Mouse (Mus musculus) liver, embryonic 12.5 days (tissue): Measurements from ENCODE around the gene Nlgn1. TPM values are rescaled to one million over a fixed set of nuclear protein-coding genes. Genes with fewer than 3 reads are reported as not detected.

ENCODE experiments used
- ATAC-seq: fragments of 200-750 bp; cut with Nextera tagmentation; 2 replicates; pipeline ENCODE4 v1.8.0; 2017; ENCODE audit warnings: moderate number of reproducible peaks, mild to moderate bottlenecking, moderate library complexity
- H3K27ac ChIP-seq: fragments of 300-500 bp; sonication (generic); 2 replicates; pipeline ENCODE4 v1.5.1; 2016; ENCODE audit warnings: mild to moderate bottlenecking
- H3K27me3 ChIP-seq: fragments of 300-500 bp; sonication (generic); replicated peaks from 2 replicates; pipeline ENCODE4 v1.6.1; 2016; ENCODE audit warnings: mild to moderate bottlenecking, moderate library complexity
- H3K36me3 ChIP-seq: fragments of 300-500 bp; sonication (generic); 2 replicates; pipeline ENCODE4 v1.6.1; 2016; ENCODE audit warnings: mild to moderate bottlenecking, moderate library complexity
- H3K4me1 ChIP-seq: fragments of 300-500 bp; sonication (generic); 2 replicates; pipeline ENCODE4 v1.6.1; 2016
- H3K4me2 ChIP-seq: fragments of 300-500 bp; sonication (generic); 2 replicates; pipeline ENCODE4 v1.6.1; 2016; ENCODE audit warnings: mild to moderate bottlenecking, moderate library complexity
- H3K4me3 ChIP-seq: fragments of 300-500 bp; sonication (generic); 2 replicates; pipeline ENCODE4 v1.5.1; 2016; ENCODE audit warnings: mild to moderate bottlenecking, moderate library complexity
- H3K9ac ChIP-seq: fragments of 300-500 bp; sonication (generic); 2 replicates; pipeline ENCODE4 v1.6.1; 2016; ENCODE audit warnings: mild to moderate bottlenecking, moderate library complexity
- H3K9me3 ChIP-seq: fragments of 300-500 bp; sonication (generic); replicated peaks from 2 replicates; pipeline ENCODE4 v1.6.1; 2016; ENCODE audit warnings: mild to moderate bottlenecking, moderate library complexity
- WGBS: fragments of 180-500 bp; shearing (Covaris S2); methylation state at CpG from one replicate; pipeline ENCODE4 v1.1.7; 2016; ENCODE audit not compliant: insufficient replicate concordance; 5-methylcytosine and 5-hydroxymethylcytosine counted together
- polyA plus RNA-seq: library from polyadenylated mRNA; unstranded; fragments of >200 nt; fragmentation: Nextera tagmentation; extraction: Ambion mirVana; gene quantifications from 2 replicates; pipeline ENCODE4 v1.2.1, GENCODE M21; 2016

Gene Nlgn1
- polyA plus RNA-seq, 1 experiment from 2014 or later: not detected

- H3K27ac ChIP-seq: no peak overlapping the region
- no peaks in the 10 kb centered on the region for H3K9me3 ChIP-seq
- H3K9ac ChIP-seq: no peak overlapping the region
- H3K27me3 ChIP-seq: no peaks in the 10 kb centered on the region
- WGBS: 54% methylated on average over 5 of the region's 5 CpGs
- no peak overlapping the region for H3K4me3 ChIP-seq
- no peak for ATAC-seq
- H3K36me3 ChIP-seq: no peaks in the 10 kb centered on the region
- no peak overlapping the region for H3K4me2 ChIP-seq
- H3K4me1 ChIP-seq: no peaks in the 10 kb centered on the region
Measured at GRCm38 (mm10) chr3:26297869-26298268, 34.4 kb downstream of the Nlgn1 start.

GRCm38 (mm10) chr3:26270894-26271795 lies 61.1 kb downstream of the Nlgn1 start:
- Histone ChIP-seq H3K9ac (no peak overlapping the region), H3K9me3 (no peaks in the 10 kb centered on the region), H3K4me2 (no peak overlapping the region), H3K36me3 (no peaks in the 10 kb centered on the region), H3K4me3 (no peak overlapping the region), H3K27ac (no peak overlapping the region), H3K27me3 (no peaks in the 10 kb centered on the region), H3K4me1 (no peaks in the 10 kb centered on the region)
- ATAC-seq: no peak
- WGBS: 61% methylated on average over 4 of the region's 4 CpGs

DNA sequence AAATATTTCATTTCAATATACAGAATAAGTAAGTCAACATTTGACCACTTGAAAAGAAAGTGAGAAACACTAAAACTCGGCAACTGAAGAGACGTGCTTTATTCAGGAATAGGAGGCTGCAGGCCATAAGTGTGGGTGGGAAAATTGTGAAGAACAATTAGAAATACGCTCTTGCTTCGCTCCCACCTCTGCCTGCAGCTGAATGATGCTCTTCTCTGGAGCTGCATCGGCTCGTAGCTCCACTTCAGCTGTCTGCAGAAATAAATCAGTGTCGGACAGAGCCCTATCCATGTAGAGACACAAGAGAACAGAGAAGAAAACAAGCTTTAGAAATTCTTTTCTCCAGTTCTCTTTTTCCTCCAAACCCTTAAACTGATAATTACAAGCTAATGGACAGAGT lies 85.7 kb downstream of the Nlgn1 start:
- no peak overlapping the region for H3K4me2 ChIP-seq
- H3K9me3 ChIP-seq: no peaks in the 10 kb centered on the region
- no peak overlapping the region for H3K4me3 ChIP-seq
- H3K27ac ChIP-seq: no peak overlapping the region
- 71% methylated on average over 7 of the region's 7 CpGs for WGBS
- H3K36me3 ChIP-seq: no peaks in the 10 kb centered on the region
- H3K4me1 ChIP-seq: no peaks in the 10 kb centered on the region
- no peaks in the 10 kb centered on the region for H3K27me3 ChIP-seq
- no peak overlapping the region for H3K9ac ChIP-seq
- ATAC-seq: no peak

DNA sequence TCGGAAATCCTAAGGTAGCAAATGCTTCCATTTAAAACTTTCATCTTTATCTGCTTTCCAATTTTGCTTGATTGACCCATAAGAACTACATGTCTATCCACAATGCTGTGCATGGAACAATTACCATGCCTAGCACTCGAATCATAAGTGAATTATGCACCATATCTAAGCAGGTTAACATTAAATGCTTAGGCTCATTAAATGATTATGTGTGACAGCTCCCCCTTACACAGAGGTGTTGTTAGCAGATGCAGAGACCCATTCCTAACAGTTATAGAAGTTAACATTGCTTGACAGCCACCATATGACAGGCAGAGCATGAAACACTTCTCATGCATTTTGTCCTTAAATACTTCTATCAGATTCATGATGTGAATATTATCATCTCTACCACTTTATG lies 89.0 kb downstream of the Nlgn1 start:
- no peak overlapping the region for H3K4me2 ChIP-seq
- no peaks in the 10 kb centered on the region for H3K36me3 ChIP-seq
- ATAC-seq: no peak
- H3K9ac ChIP-seq: no peak overlapping the region
- no peak overlapping the region for H3K4me3 ChIP-seq
- H3K4me1 ChIP-seq: no peaks in the 10 kb centered on the region
- 44% methylated on average over 2 of the region's 2 CpGs for WGBS
- no peaks in the 10 kb centered on the region for H3K9me3 ChIP-seq
- no peak overlapping the region for H3K27ac ChIP-seq
- H3K27me3 ChIP-seq: no peaks in the 10 kb centered on the region

DNA sequence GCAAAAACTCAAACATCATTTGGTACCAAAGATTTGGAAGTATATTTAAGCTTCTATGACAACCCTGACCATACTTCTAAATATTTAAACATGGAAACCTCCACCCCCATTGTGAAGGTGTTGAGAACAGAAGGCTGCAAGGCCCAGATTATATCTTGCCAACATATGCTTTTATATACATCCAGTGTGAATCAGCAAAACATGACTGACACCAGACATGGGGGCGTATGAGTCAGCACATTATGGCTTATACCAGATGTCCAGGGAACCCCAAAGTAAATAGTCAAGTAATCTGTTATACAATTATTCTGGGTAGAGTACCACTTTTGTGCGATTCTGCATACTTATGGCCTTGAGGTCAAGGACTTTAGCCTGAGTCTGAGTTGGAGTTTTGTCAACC lies 102.3 kb downstream of the Nlgn1 start:
- Histone ChIP-seq H3K4me3 (no peak overlapping the region), H3K9ac (no peak overlapping the region), H3K36me3 (no peaks in the 10 kb centered on the region), H3K27ac (no peak overlapping the region), H3K9me3 (no peaks in the 10 kb centered on the region), H3K4me1 (no peaks in the 10 kb centered on the region), H3K4me2 (no peak overlapping the region), H3K27me3 (no peaks in the 10 kb centered on the region)
- 60% methylated on average over 2 of the region's 2 CpGs for WGBS
- no peak for ATAC-seq

GRCm38 (mm10) chr3:26228827-26229226 lies 103.4 kb downstream of the Nlgn1 start:
- Histone ChIP-seq H3K4me2 (no peak overlapping the region), H3K4me1 (no peaks in the 10 kb centered on the region), H3K9ac (no peak overlapping the region), H3K36me3 (no peaks in the 10 kb centered on the region), H3K9me3 (no peaks in the 10 kb centered on the region), H3K4me3 (no peak overlapping the region), H3K27me3 (no peaks in the 10 kb centered on the region), H3K27ac (no peak overlapping the region)
- ATAC-seq: no peak
- WGBS: 55% methylated on average over 6 of the region's 6 CpGs

DNA sequence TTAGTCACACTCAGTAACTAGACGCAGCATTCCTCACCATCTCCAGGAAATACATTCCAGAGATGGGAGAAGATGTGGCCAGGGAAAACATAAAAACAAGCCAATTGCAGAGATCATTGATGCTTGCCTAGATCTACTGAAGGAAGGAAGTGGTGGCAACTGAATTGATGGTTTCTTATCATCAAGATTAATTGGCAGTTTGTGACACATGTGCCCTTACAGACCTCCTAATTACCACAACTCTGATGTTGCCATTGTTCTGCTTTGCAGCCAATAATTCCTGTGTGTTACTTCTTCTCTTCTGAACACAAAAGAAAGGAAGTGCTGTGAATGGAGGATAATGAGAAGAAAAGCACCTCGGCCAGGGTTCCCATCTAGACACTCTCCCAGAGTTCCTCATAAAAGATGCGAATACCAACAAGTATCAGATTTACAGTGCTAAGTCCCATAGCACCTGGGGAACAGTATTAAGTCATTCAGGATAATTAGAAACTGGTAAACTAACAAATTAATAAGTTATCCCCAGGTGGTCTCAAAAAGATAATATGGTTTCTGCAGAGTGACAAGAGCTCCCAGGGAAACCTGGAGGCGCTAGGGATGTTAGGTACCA lies 104.0 kb downstream of the Nlgn1 start:
- 32% methylated on average over 4 of the region's 4 CpGs for WGBS
- no peaks in the 10 kb centered on the region for H3K9me3 ChIP-seq
- H3K27ac ChIP-seq: no peak overlapping the region
- H3K4me3 ChIP-seq: no peak overlapping the region
- H3K27me3 ChIP-seq: no peaks in the 10 kb centered on the region
- no peaks in the 10 kb centered on the region for H3K4me1 ChIP-seq
- H3K4me2 ChIP-seq: no peak overlapping the region
- no peak overlapping the region for H3K9ac ChIP-seq
- H3K36me3 ChIP-seq: no peaks in the 10 kb centered on the region
- no peak for ATAC-seq

- H3K9me3 ChIP-seq: no peaks in the 10 kb centered on the region
Measured at GRCm38 (mm10) chr3:26223500-26223899, 108.8 kb downstream of the Nlgn1 start.

DNA sequence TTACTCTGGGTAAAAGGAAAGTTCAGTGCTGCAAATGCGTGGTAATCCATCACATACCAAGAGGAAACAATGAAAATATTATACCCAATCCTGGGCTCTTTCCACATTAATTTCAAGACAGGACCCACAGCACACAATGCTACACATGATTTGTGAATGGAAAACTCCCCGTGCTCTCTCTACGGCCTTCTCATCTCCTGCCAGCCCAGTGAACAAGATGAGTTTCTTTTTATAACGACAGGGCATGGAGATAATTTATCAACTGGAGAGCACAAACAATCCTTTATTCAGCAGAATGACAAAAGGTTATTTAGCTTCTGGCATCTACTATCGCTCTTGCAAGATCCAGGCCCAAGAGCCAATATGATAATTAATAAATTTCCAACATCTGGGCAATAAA lies 116.0 kb downstream of the Nlgn1 start:
- no peak overlapping the region for H3K4me3 ChIP-seq
- H3K9ac ChIP-seq: no peak overlapping the region
- H3K27ac ChIP-seq: no peak overlapping the region
- no peaks in the 10 kb centered on the region for H3K27me3 ChIP-seq
- no peaks in the 10 kb centered on the region for H3K36me3 ChIP-seq
- H3K9me3 ChIP-seq: no peaks in the 10 kb centered on the region
- no peak for ATAC-seq
- H3K4me2 ChIP-seq: no peak overlapping the region
- H3K4me1 ChIP-seq: no peaks in the 10 kb centered on the region
- WGBS: 64% methylated on average over 5 of the region's 5 CpGs

More at GRCm38 (mm10) chr3:26223500-26223899, 108.8 kb downstream of the Nlgn1 start:
- WGBS: 47% methylated on average over 3 of the region's 3 CpGs
- Histone ChIP-seq H3K4me1 (no peaks in the 10 kb centered on the region), H3K27me3 (no peaks in the 10 kb centered on the region), H3K36me3 (no peaks in the 10 kb centered on the region), H3K27ac (no peak overlapping the region), H3K4me3 (no peak overlapping the region), H3K4me2 (no peak overlapping the region), H3K9ac (no peak overlapping the region)
- no peak for ATAC-seq

- H3K4me3 ChIP-seq: no peak overlapping the region
- H3K36me3 ChIP-seq: no peaks in the 10 kb centered on the region
- no peaks in the 10 kb centered on the region for H3K27me3 ChIP-seq
- no peak for ATAC-seq
- H3K9ac ChIP-seq: no peak overlapping the region
- H3K27ac ChIP-seq: no peak overlapping the region
- H3K9me3 ChIP-seq: no peaks in the 10 kb centered on the region
- 62% methylated on average over 3 of the region's 3 CpGs for WGBS
- H3K4me1 ChIP-seq: no peaks in the 10 kb centered on the region
- H3K4me2 ChIP-seq: no peak overlapping the region
Measured at GRCm38 (mm10) chr3:26202702-26203101, 129.6 kb downstream of the Nlgn1 start.

GRCm38 (mm10) chr3:26201410-26201809 lies 130.8 kb downstream of the Nlgn1 start:
- Histone ChIP-seq H3K27me3 (no peaks in the 10 kb centered on the region), H3K9ac (no peak overlapping the region), H3K4me1 (no peaks in the 10 kb centered on the region), H3K9me3 (no peaks in the 10 kb centered on the region), H3K4me3 (no peak overlapping the region), H3K4me2 (no peak overlapping the region), H3K27ac (no peak overlapping the region), H3K36me3 (no peaks in the 10 kb centered on the region)
- WGBS: 5% methylated on average over 1 of the region's 1 CpGs
- ATAC-seq: no peak

DNA sequence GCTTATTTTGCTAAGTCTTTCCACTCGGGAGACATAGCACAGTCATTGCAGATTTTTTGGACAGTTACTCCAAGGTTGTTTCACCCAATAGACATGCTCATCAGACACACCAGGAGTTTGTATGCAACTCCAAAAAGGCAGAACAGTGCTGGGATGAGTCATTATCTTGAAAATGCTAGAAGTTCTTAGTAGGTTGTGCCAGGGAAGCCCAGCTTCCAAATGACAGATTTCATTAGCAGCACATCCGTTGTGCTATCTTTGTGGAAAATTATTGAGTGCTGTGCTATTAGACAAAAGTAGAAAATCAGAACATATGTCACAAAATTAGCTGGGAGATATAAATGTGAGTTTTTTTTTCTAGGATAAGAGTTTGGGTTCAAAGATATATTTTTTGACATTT lies 137.3 kb downstream of the Nlgn1 start:
- no peak for ATAC-seq
- Histone ChIP-seq H3K4me2 (no peak overlapping the region), H3K9me3 (no peaks in the 10 kb centered on the region), H3K27me3 (no peaks in the 10 kb centered on the region), H3K4me3 (no peak overlapping the region), H3K36me3 (no peaks in the 10 kb centered on the region), H3K4me1 (no peaks in the 10 kb centered on the region), H3K27ac (no peak overlapping the region), H3K9ac (no peak overlapping the region)
- 53% methylated on average over 2 of the region's 2 CpGs for whole genome bisulfite sequencing
